Mouse (Mus musculus): ENCODE data around the gene Tmem234. TPM values are rescaled to one million over a fixed set of nuclear protein-coding genes. Genes with fewer than 3 reads are reported as not detected.
A peak's percentile ranks its signal among the peaks of the same experiment; 100 is the strongest.

The Tmem234 gene
- polyA plus RNA-seq, 1 experiment from 2014 or later, result 226 TPM

DNA sequence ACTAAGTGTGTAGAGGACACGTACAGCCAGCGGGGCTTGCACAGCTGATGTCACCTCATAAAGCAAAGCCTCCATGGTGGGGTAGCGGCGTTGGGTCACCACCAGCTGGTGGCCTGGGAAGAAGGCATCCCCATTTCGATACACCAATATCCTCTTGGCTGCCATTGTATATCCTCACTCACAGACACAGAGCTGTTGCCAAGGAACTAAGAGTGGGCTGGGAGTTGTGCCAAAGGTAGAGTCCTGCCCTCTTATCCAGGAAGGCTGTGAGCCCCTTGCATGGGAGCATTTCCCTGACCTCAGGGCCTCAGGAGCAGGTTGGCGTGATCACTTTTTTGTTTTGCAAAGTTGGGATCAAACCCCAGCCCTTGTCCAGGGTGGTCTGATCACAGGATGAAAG lies 13.6 kb downstream of the Tmem234 start, which contains the start of gene Dcdc2b:
Gene Dcdc2b (minus strand): TSS at position 165 of the 400 bp plus-strand sequence.
- no peaks in the 10 kb centered on the region for H3K9me3 ChIP-seq (ENCODE audit: control insufficient read depth, low read depth, low read length)
- no peak within 1 kb of the TSS for H3K4me3 ChIP-seq (ENCODE audit: low read depth, low read length)
- H3K4me1 ChIP-seq (ENCODE audit: control insufficient read depth, insufficient read depth, low read length), result peaks cover 7% of the 10 kb centered on the region; the same call in 1 of the 2 replicates
- no peak within 1 kb of the TSS for H3K4me2 ChIP-seq (replicated peaks; ENCODE audit: low read depth, low read length)
- ATAC-seq (ENCODE audit: insufficient number of reproducible peaks, insufficient read depth, low FRiP score, low read depth), result no peak
- H3K9ac ChIP-seq (replicated peaks; ENCODE audit: low read depth, low read length), result no peak within 1 kb of the TSS
- H3K36me3 ChIP-seq (ENCODE audit: control insufficient read depth, insufficient read depth, low read length), result peaks cover 10% of the 10 kb centered on the region; the same call in 1 of the 2 replicates
- 84% methylated on average over 6 of the region's 6 CpGs for WGBS
- H3K27ac ChIP-seq (ENCODE audit: low read length), result no peak within 1 kb of the TSS
- no peaks in the 10 kb centered on the region for H3K27me3 ChIP-seq (ENCODE audit: control insufficient read depth, insufficient read depth, low read length)

DNA sequence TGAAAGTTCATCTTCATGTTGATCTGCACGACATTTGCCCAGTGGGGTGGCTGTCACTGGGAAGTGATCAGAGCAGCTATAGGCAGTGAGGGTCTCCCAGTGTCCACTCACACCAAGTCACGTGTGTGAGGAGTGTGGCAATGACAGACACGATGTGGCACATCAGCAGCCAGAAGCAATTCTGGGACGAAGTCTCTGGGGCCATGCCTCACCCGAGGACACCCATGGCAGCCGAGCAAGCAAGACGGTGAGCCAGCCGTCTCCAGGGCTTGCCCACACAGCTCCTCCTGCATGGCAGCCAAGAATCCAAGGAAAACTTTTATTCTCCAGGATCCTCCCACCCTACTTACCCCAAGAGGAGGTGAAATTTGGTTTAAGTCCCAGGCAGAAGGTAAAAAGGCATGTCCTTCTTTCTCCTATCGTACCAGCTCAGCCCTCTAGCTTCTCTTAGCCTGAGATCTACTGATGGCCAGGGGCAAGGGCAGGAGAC lies 15.4 kb downstream of the Tmem234 start:
- no peaks in the 10 kb centered on the region for H3K9me3 ChIP-seq (ENCODE audit: control insufficient read depth, low read depth, low read length)
- 93% methylated on average over 9 of the region's 9 CpGs for WGBS
- no peak for ATAC-seq (ENCODE audit: insufficient number of reproducible peaks, insufficient read depth, low FRiP score, low read depth)

DNA sequence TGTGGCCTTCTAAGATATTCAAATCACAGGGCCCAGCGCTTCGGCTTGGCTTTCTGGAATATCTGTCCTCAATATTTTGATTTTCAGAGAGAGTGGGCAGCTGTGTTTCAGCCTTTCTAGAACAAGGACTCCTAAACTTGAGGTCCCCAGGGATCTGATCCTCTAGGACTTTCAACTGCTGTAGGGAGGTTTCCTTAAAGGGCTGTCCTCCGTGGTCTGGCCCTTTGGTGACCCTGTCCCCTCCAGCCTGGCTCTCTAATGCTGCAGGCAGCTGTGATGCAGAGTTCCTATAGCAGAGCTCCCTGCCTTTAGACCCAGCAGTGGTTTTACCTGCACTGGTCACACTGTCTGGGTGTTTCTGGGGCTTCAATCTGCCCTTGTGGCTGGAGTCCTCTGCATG lies 16.2 kb downstream of the Tmem234 start:
- H3K36me3 ChIP-seq (ENCODE audit: control insufficient read depth, insufficient read depth, low read length), result peaks cover 10% of the 10 kb centered on the region; the same call in 1 of the 2 replicates
- no peak overlapping the region for H3K27ac ChIP-seq (ENCODE audit: low read length)
- H3K4me2 ChIP-seq (replicated peaks; ENCODE audit: low read depth, low read length), result no peak overlapping the region
- no peak overlapping the region for H3K4me3 ChIP-seq (ENCODE audit: low read depth, low read length)
- ATAC-seq (ENCODE audit: insufficient number of reproducible peaks, insufficient read depth, low FRiP score, low read depth), result no peak
- no peaks in the 10 kb centered on the region for H3K9me3 ChIP-seq (ENCODE audit: control insufficient read depth, low read depth, low read length)
- H3K4me1 ChIP-seq (ENCODE audit: control insufficient read depth, insufficient read depth, low read length), result peaks cover 13% of the 10 kb centered on the region; the same call in 1 of the 2 replicates
- WGBS, result 82% methylated on average over 3 of the region's 3 CpGs
- no peak overlapping the region for H3K9ac ChIP-seq (replicated peaks; ENCODE audit: low read depth, low read length)
- H3K27me3 ChIP-seq (ENCODE audit: control insufficient read depth, insufficient read depth, low read length), result no peaks in the 10 kb centered on the region

More for the DNA sequence above, 15.4 kb downstream of the Tmem234 start:
- Histone ChIP-seq H3K9ac (replicated peaks; ENCODE audit: low read depth, low read length) (no peak overlapping the region), H3K36me3 (ENCODE audit: control insufficient read depth, insufficient read depth, low read length) (peaks cover 10% of the 10 kb centered on the region; the same call in 1 of the 2 replicates), H3K27me3 (ENCODE audit: control insufficient read depth, insufficient read depth, low read length) (no peaks in the 10 kb centered on the region), H3K27ac (ENCODE audit: low read length) (no peak overlapping the region), H3K4me2 (replicated peaks; ENCODE audit: low read depth, low read length) (no peak overlapping the region), H3K4me1 (ENCODE audit: control insufficient read depth, insufficient read depth, low read length) (peaks cover 9% of the 10 kb centered on the region; the same call in 1 of the 2 replicates), H3K4me3 (ENCODE audit: low read depth, low read length) (no peak overlapping the region)

DNA sequence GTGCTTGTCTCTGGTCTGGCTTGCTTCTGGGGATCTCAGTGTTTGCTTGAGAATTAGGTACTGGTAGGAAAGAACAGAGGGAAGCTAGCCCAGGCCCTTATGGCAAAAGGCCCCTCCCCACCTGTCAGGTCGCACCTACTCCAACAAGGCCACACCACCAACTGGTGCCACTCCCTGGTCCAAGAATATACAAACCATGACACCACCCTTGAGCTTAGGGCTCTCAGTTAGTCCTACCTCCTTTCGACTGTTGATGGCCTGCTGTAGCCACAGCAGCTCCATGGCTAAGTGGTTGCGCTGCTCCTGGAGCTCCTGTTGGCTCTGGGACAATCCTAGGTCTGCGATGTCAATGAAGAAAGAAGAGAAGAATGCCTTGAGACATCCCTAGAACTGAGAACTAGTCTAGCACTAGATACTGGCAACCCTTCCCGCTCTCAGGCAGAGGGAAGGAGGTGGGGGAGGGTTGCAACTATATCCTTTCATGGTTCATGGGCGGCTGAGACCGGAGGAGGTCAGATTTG lies 16.7 kb downstream of the Tmem234 start:
- Histone ChIP-seq H3K9ac (replicated peaks; ENCODE audit: low read depth, low read length) (no peak overlapping the region), H3K4me3 (ENCODE audit: low read depth, low read length) (no peak overlapping the region), H3K36me3 (ENCODE audit: control insufficient read depth, insufficient read depth, low read length) (peaks cover 10% of the 10 kb centered on the region; the same call in 1 of the 2 replicates), H3K4me2 (replicated peaks; ENCODE audit: low read depth, low read length) (no peak overlapping the region), H3K4me1 (ENCODE audit: control insufficient read depth, insufficient read depth, low read length) (peaks cover 13% of the 10 kb centered on the region; the same call in 1 of the 2 replicates), H3K9me3 (ENCODE audit: control insufficient read depth, low read depth, low read length) (no peaks in the 10 kb centered on the region), H3K27ac (ENCODE audit: low read length) (no peak overlapping the region), H3K27me3 (ENCODE audit: control insufficient read depth, insufficient read depth, low read length) (no peaks in the 10 kb centered on the region)
- 91% methylated on average over 7 of the region's 7 CpGs for WGBS
- ATAC-seq (ENCODE audit: insufficient number of reproducible peaks, insufficient read depth, low FRiP score, low read depth), result no peak

DNA sequence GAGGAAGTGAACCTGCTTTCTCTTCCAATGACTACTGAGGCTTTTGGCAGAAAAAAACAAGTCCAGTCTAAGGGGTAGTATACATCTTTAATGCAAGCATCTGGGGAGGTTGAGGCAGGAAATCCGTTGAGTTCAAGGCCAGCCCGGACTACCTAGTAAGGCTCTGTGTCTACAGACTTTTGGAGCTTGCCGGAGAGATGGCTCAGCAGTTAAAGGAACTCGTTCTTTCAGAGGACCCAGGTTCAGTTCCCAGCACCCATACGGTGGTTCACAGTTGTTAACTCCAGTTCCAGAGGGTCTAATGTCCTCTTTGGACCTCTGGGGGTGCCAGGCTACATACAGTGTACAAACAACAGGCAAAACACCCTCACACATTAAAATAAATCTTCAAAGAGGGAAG lies 17.6 kb downstream of the Tmem234 start:
- Histone ChIP-seq H3K4me3 (ENCODE audit: low read depth, low read length) (peak overlapping the region; percentile 75), H3K27ac (ENCODE audit: low read length) (no peak overlapping the region), H3K9me3 (ENCODE audit: control insufficient read depth, low read depth, low read length) (no peaks in the 10 kb centered on the region), H3K36me3 (ENCODE audit: control insufficient read depth, insufficient read depth, low read length) (peaks cover 10% of the 10 kb centered on the region; the same call in 1 of the 2 replicates), H3K4me1 (ENCODE audit: control insufficient read depth, insufficient read depth, low read length) (peaks cover 19% of the 10 kb centered on the region; the same call in 1 of the 2 replicates), H3K4me2 (replicated peaks; ENCODE audit: low read depth, low read length) (peak overlapping the region; percentile 84), H3K9ac (replicated peaks; ENCODE audit: low read depth, low read length) (peak overlapping the region; percentile 80; the same call in 1 of the 2 replicates), H3K27me3 (ENCODE audit: control insufficient read depth, insufficient read depth, low read length) (no peaks in the 10 kb centered on the region)
- WGBS, result 92% methylated on average over 5 of the region's 5 CpGs
- ATAC-seq (ENCODE audit: insufficient number of reproducible peaks, insufficient read depth, low FRiP score, low read depth), result no peak

DNA sequence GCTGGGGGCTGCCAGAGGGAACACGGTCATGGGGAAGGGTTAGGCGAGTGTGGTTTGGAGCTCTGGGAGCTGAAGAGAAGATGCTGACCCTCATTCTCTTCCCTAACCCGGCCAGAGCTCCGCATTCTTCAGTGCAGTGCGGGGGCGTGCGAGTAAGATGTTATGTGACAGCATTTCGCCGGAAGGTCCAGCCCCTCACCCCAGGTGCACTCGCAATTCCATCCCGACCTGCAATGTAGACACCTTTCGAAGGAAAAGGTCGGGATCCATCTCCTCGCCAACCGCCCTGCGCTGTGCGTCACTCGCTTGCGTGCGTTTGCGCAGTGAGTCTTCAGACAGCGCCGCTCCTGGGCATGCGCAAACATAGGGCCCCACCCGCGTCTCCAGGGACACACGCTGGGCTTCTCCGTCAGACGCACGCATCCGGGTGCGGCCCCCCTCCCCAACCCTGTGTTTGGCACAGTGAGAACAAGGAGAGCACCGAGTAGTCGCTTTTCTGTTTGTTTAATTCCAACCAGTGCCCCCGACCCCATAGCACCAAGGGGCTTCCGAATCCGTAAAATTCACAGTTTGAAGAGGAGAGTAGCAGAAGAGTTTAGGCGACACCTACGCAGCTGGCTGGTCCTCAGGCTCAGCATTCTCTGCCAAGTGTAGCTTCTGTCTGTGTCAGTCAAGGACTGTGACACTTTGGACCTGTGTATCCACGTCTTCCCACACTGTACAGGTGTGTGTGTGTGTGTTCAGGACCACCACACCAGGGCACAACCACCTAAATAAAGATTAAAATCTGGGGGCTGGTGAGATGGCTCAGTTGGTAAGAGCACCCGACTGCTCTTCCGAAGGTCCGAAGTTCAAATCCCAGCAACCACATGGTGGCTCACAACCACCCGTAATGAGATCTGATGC lies 18.6 kb downstream of the Tmem234 start, which contains the start of gene Iqcc:
Gene Iqcc (minus strand): TSS at position 314 of the 906 bp plus-strand sequence.
- peaks cover 20% of the 10 kb centered on the region; the same call in 1 of the 2 replicates for H3K4me1 ChIP-seq (ENCODE audit: control insufficient read depth, insufficient read depth, low read length)
- H3K4me3 ChIP-seq (ENCODE audit: low read depth, low read length), result peak within 1 kb of the TSS; percentile 75
- peak within 1 kb of the TSS; percentile 84 for H3K4me2 ChIP-seq (replicated peaks; ENCODE audit: low read depth, low read length)
- peak; percentile 90 for ATAC-seq (ENCODE audit: insufficient number of reproducible peaks, insufficient read depth, low FRiP score, low read depth)
- peaks cover 10% of the 10 kb centered on the region; the same call in 1 of the 2 replicates for H3K36me3 ChIP-seq (ENCODE audit: control insufficient read depth, insufficient read depth, low read length)
- 4% methylated on average over 43 of the region's 44 CpGs for WGBS
- peak within 1 kb of the TSS; percentile 81 for H3K27ac ChIP-seq (ENCODE audit: low read length)
- H3K9ac ChIP-seq (replicated peaks; ENCODE audit: low read depth, low read length), result peak within 1 kb of the TSS; percentile 80
- no peaks in the 10 kb centered on the region for H3K27me3 ChIP-seq (ENCODE audit: control insufficient read depth, insufficient read depth, low read length)
- no peaks in the 10 kb centered on the region for H3K9me3 ChIP-seq (ENCODE audit: control insufficient read depth, low read depth, low read length)

DNA sequence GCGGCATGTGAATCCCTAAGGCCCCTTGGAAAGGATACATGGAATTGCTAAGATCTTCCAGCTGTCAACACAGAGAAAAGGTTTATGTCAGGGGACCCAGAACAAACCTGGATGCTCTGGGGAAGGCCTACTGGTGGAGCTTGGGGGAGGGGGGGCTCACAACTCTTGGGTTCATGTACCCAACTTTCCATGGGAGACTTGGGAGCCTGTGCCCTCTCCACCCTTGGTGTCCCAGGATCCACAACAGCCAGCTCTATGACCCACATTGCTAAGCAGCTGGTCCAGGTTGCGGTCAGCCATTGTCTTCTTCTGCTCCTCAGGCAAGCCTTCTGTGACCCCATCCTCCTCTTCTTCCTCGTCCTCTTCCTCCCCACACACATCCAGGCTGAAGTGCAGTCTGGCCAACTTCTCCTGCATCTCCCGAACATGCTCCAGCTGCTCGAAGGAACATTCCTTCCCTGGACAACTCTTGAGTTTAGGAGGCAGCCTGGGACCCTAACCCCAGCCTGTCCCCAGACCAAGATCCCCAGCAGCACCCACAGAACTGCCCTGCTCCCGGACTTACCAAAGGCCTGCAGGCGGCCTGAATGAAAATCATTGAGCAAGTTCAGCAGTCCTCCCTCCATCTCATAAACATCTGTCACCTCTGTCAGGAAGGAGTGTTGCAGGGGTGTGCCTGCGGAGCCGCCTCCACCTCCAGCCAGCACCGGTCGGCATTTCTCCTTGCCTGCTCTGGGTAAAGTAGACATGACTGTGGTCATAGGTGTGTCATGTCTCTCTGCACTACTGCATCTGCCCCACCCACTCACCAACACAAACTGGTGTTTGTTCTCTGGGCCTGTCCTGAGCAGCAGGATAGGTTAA lies 20.2 kb downstream of the Tmem234 start:
- ATAC-seq (ENCODE audit: insufficient number of reproducible peaks, insufficient read depth, low FRiP score, low read depth), result no peak
- peaks cover 10% of the 10 kb centered on the region; the same call in 1 of the 2 replicates for H3K36me3 ChIP-seq (ENCODE audit: control insufficient read depth, insufficient read depth, low read length)
- H3K4me2 ChIP-seq (replicated peaks; ENCODE audit: low read depth, low read length), result no peak overlapping the region
- H3K27ac ChIP-seq (ENCODE audit: low read length), result peak overlapping the region; percentile 39; the same call in 1 of the 2 replicates
- H3K4me1 ChIP-seq (ENCODE audit: control insufficient read depth, insufficient read depth, low read length), result peaks cover 32% of the 10 kb centered on the region; the same call in 1 of the 2 replicates
- H3K9me3 ChIP-seq (ENCODE audit: control insufficient read depth, low read depth, low read length), result no peaks in the 10 kb centered on the region
- WGBS, result 78% methylated on average over 11 of the region's 11 CpGs
- no peak overlapping the region for H3K9ac ChIP-seq (replicated peaks; ENCODE audit: low read depth, low read length)
- no peaks in the 10 kb centered on the region for H3K27me3 ChIP-seq (ENCODE audit: control insufficient read depth, insufficient read depth, low read length)
- H3K4me3 ChIP-seq (ENCODE audit: low read depth, low read length), result no peak overlapping the region
